Mouse (Mus musculus) 416B (cell line): Measurements from ENCODE around the gene Iqck.

Experiments
- DNase-seq: peaks from one replicate; pipeline ENCODE4 v3.0.0; 2011; ENCODE audit warnings: low read depth

Gene Iqck

DNA sequence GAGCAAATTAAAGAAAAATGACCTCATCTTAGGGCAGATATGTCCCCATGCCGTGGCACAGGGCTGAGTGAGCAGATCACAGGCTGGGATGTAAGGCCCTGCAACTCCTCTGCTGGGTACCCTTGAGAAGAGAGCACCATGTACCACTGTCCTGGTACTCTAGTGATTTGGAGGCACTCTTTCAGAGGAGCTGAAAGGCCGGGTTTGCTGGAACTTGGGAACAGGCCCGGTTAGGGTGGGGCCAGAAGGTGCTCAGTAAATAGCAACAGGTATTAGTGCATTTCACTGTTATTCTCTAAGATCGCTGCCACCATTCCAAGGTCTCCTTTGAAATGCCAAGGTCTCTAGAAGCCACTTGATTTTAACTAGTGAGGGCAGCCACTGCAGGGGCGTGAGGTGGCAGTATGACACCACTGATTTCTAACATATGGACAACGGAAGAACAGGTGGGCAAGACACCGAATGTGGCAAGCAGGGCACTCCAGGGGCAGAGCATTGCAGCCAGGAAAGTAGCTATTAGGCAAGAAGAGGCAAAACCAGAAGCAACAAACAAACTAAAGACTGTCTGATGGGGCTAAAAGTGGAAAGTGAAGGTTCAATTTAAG, 59.1 kb downstream of the Iqck start:
- no peak for DNase-seq

DNA sequence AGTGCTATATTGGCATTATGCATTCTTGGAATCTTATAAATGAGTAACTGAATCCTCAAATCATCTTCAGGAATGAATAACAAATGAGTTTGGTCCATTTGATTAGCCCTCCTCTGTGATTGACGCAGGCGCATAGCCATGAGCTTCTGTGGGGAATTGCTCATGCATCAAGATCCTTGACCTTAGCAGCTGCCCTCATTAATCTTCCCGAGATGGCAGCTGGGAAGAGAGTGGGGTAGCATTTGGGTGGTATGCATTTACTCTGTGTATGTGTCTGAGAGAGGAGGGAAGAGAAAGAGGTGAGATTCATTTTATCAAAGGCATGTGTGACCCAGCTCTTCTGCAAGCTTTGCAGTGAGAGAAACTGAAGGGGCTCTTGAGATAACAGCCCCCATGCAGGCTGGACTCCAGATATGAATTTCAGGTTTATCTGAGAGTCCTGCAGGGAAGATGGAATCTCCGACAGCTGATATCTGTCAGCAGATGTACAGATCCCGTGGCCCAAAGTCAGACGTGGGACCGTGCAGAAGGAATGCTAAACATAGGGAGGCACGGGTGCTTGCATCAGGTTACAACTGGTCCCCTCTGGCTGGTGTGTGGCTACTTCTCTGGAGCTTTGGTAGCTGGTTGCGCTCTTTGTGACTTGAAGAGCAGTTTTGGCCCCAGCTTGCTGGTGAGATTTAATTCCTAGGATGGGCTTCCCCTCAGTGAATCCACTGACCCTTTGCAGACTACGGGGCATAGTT, 63.9 kb downstream of the Iqck start:
- no peak for DNase-seq

DNA sequence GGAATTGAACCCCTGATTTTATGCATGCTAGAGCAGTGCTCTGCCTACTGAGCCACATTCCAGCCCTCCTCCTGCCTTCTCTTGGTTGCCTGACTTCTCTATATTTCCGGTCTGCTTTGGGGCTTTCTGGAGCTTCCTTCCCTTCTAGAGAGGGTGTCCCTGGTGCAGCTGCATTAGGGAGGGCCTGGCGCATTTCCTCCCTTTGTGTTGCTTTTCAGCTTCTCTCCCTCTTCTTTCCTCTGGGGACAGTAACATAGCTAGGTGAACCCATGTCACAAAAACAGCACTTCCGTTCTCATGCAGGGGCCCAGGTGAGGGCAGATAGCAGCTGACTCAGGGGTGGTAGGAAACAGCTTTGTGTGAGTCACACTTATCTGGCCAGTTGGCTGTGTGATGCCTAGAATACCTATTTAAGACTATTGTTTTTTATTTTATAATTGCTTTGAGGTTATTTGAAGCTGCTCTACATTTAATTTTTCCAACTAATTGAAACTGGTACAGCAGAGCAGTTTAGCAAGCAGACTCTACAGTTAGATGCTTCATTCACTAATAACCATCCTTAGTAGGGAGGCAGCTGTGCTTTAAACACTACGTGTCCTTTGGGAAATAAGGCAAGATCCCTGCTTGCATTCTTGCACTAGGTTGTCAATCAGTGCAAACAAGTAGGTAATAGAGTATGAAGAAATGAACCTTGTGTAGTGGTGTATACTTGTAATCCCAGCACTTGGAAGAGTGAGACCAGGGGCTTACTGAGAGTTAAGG, 67.1 kb downstream of the Iqck start:
- peak; percentile 47 for DNase-seq

DNA sequence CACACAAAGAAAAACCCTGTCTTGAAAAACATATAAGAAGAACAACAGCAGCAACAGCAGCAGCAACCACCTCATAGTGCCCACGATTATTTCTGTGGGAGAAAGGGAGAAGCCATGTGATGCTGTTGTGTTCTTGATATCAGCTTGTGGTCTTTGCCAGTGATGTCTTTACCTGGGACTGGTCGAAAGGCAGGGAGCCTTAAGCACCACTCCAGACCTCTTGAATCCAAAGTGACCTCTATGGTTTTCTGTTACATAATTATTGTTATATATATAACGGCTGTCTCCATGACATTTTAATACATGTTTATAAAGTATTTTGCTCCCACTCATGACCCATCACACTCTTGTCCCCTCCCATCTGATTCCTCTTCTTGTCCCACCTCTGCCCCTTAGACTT, 70.0 kb downstream of the Iqck start:
- no peak for DNase-seq

DNA sequence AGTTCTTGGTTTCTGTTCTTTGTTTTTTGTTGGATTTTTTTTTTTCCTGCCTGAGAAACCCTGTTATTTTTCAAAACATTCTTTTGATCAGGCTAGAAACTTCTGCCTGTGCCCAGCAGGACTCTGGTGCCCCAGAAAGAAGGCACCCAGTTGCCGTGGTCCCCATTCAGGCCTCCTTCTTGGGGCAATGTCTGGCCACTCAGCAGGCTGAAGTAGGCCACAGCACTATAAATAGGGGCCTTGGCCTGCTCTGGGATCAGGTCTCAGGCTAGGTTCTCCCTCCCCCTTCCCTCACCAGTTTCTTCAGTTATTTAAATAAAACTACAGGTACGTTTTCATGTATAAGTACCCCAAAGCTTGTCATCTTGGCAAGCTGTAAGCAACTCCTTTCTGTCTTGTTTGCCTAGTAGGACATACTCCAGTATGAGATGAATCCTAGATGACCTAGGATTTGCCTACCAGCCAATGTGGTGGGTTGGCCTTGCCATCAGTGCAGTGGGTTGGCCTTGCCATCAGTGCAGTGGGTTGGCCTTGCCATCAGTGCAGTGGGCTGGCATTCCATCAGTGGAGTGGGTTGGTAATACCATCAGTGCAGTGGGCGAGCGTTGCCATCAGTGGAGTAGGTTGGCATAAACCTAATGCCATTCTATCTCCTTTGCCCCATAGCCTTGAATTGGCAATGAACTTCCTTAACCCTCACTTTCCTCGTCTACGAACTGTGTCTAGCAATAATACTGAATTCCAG, 71.1 kb downstream of the Iqck start:
- no peak for DNase-seq

DNA sequence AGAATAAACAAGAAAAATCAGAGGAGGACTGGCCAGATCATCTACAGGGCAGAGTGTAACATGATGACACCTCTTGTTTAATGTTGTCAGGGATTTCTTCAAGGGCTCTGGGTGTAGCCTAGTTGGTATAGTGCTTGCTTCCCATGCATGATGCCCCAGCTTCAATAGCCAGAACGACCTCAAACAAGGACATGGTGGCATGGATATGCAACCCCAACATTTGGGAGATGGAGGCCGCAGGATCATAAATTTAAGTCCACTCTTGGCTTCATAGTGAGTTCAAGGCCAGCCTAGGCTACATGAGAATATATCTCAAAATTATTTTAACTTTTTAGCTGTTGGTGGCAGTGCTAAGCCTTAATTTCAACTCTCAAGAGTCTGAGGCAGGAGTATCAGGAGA, 71.7 kb downstream of the Iqck start:
- no peak for DNase-seq

DNA sequence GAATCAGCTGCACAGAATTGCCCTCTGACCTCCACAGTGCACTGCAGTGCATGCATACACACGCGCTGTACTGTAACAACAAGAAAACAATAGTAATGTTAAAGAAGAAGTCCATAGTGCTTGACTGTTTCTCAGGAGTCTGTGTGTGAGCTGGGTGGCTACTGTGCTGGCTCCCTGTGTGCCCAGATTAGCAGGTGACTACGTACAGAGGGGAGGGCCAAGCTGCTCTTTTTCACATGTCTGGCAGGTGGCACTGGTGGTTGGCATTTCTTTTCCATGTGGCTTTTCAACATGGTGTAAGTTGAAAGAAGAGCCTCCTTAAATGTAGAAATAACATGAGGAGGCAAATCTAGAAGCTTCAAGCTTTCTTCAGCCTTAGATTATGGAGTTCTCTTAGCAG, 72.8 kb downstream of the Iqck start:
- no peak for DNase-seq

DNA sequence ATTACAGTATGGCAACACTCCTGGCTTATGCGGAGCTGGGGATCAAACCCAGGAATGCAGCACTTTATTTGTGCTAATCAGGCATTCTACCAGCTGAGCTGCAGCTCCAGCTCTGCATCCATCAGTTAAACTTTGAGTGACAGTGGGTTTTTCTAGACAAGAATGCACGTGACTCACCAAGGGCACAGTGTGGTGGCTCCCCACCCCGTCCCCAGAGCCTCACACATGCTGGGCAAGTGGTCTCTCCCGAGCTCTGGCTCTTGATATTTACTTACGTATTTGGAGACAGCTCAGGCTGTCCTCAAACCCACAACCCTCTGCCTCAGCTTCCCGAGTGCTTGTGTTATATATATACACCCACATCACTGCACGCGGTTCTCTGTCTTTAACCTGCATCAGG, 73.4 kb downstream of the Iqck start:
- no peak for DNase-seq

DNA sequence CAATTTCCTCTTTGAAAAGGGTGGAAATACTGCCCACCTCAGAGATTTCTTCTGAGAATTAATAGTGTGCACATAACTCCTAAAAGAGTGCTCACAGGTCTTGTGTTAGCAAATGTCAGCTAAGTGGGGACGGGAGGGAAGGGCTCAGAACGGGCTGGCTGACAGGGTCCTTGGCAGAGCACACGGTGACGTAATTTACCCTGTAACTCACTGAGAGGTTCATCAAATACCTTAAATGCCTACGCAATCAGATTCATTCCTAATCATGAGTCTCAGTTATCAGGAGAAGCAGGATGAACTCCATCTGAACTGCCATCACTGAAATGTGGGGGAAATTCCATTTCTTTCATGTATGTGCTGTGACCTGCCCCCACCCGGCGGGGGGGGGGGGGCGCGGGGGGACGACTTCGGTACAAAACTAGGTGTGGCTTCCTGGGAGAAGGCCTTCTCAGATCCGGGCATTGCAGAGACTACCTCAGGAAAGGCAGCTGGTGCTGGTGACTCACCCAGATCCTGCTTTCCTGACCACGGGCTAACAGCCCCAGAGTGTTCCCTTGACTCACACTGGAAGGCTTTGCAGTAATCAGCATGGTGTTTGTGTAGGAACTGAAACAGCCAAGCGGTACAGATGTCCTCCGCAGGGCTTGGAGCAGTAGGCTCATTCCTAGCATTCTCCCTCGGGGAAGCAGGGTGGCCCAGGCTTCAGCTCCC, 74.2 kb downstream of the Iqck start:
- peak; percentile 82 for DNase-seq

DNA sequence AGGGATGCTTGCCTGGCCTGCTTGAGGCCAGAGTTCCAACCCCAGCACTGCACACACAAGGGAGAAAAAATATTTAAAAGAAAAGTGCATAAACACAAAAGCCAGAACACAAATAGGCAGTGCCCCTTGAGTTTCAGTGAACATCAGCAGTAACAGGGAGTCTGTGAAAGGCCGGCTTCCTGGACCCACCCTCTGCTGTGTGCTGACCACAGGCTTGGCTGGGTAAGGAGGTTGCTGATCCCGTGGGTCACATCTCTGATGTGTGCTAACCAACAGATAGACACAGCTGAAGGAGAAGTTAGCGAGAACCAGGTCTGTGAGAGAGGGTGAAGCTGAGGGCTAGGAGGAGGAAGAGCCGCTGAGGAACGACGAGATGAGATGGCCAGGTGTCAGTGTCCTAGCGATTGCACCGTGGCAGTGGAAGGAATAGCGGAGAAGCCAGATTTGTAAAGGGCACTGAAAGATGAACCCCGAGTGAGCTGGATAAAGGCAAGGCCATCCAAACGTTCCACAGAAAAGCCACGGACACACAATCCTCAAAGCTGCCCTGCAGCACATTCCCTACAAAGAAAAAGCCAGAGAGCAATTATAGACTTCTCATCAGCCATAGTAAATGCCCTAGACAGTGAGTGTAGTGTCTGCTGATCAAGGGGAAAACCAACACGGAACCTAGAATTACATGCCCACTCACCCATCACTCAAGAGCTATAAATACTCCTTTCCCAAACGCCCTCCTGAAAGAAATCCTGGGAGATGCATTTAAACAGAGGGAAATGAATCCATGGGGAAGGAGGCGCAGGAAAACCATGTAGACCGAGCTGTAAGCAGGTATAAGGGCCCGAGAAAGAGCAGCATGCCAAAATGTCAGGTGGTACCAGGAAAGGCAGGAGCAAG, 76.2 kb downstream of the Iqck start:
- DNase-seq: no peak

DNA sequence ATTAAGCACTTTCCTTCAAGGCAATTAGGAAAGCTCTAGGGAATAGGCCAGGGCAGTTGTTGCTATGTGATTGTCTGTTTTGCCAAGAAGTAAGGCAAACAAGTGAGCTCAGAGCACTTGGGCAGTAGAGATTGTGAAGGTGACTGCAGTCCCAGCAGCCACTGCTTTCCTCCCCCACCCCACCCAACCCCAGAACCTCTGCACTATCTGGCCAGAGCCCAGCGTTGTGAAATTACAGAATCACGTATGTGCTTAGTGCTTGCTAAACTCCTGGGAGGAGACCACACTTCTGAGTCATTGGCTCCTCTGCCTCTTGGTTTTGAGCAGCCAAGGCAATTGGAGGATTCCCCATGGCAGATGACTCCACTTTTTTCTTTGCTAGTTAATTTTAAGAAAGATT, 79.8 kb downstream of the Iqck start:
- peak; percentile 93 for DNase-seq

DNA sequence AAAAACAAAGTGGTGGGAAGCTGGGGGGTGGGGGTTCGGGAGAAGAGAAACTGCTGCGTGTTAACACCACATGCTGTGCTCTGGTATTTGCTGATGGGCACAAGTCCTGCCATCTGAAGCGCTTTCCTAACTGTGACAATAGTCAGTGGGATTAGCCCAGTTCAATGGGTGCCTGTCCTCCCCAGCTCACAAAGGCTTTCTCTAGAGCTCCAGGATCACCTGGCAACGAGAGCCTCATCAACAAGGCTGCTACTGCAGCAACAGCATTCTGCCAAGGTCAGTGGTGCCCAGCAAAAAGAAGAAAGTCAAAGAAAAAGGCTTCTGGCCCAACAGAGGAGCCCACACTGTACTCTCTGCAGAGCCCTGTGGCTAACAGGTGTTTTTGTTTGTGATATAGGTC, 81.3 kb downstream of the Iqck start:
- no peak for DNase-seq

DNA sequence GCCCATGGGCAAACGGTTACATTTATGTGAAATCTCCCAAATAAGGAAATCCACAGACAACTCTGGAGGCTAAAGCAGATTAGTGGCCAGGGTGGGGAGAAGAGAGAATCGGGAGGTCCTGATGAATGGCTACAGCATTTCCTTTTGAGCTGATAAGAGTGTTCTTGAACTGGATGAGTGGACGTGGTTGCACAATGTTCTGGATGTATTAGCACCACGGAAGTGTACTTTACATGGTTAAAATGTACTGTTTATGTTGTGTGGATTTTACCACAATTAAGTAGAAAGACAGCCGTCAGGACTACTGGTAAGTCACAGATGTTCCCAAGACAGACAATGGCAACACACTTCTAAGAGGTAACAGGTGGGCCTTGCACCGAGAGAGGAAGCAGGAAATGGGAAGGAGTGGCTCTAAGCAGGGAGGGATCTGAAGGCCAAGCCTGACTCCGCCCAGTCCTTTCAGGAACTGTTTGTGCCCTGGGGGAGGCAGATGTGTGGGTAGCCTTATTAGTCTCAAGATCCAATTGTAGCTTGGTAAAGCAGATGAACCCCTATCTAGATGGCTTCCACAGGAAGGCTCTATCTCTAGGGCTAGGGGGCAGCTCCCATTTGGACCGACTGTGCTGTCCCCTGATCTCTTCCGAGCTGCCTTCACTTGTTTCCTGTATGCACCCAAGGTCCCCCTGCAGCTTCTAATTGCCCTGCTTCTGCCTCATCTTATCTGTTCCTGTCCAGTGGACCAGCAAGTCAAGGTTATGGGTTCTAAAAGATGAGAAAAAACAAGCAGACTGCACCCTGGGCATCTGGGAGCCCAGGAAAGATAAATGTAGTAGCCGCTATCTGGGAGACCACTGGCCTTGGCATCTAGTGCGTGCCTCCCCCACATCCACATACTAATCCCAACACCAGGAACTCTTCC, 82.2 kb downstream of the Iqck start:
- peak; percentile 43 for DNase-seq

DNA sequence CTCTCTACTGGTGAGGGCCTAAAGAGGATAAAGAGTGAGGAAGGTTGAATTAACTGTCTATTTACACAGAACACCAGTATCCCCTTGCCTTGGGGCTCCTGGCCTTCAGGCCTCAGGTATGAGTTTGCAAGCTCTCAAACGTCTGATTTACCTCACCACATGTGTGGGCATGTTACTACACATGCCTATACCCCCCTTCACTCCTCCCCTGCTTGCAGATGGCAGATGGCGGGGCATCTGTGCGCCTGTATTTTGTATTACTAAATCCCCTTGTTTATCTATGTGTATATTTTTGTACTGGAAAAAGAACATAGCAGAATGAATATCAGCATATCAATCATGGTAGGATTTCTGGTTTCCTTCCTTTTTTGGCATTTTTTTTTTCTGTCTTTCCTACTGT, 86.7 kb downstream of the Iqck start:
- no peak for DNase-seq

DNA sequence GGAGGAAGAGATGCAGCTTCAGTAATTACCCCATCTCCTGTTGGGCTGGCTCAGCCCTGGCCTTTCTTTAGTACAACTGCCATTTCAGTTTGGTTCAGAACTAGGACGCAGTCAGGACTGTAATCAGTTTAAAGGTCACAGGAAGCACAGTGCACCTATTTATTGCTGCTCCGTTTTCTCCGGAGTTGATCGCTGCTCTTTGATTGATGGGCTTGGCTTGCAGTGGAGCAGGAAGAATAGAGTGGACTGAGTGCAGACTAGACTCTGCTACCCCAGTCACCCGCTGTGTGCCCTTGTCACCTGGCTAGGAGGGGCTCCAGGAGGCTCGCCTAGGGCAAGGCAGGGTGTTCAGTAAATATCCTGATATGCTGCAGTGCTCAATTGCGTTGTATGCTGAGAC, 87.6 kb downstream of the Iqck start:
- no peak for DNase-seq

DNA sequence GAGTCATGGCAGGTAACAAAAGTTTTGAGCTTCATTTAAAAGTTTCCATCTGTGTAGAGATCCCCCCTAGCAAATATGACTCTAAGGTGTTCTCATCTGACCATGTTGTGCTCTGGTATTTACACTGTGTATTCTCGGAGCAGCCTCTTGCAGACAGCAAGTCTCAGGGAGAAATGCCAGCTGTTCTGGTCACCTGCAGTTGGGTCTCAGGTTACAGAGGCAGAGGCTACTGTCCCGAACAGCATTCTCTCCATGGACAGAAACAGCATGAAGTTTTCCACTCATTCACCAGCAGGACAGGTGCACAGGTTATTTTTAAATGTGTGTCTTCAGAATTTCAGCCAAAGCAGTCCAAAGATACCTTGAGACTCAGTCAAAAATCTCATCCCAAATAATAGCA, 89.3 kb downstream of the Iqck start:
- DNase-seq: no peak

DNA sequence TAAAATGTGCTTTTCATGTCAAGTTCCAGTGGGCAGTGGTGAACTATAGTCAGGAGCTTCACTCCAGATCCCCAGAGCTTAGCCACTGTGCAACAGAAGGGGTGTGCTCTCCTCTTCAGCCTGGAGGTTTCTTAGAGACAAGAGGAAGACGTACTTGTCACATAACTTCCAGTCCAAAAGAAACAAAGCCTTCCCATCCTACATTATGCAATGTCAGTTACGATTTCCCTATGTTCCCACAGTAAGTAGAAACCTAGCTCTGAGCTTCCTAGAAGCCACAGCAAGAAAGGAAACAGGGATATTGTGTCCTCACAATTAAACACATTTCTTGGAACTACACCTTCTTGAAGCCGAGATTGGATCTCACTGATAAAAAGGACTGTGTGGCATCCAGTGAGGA, 91.7 kb downstream of the Iqck start:
- no peak for DNase-seq

DNA sequence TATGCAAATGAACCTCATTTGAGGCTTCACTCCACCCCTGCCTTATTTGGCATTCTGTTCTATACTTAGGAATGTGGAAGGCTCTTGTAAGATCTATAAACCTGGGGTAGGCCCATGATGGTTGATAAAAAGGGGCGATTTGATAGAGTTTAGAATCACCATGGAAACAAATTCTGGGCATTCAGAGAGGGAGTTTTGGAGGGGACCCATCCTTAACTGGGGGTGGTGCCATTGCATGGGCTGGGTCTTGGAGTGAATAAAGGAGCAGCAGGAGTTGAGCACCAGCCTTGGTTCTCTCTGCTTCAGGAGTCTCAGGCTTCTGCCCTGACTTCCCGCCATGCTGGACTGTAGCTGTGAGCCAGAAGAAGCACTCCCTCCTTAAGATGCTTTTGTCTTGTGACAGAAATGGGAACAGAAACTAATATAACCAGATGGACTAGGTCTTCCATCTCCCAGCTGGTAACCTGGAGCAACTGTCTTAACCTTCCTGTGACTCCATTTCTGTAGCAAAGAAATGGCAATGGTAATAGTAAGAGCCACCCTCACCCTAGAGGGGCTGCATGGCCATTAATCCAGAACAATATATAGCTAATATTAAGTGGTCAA, 93.2 kb downstream of the Iqck start:
- DNase-seq: no peak

DNA sequence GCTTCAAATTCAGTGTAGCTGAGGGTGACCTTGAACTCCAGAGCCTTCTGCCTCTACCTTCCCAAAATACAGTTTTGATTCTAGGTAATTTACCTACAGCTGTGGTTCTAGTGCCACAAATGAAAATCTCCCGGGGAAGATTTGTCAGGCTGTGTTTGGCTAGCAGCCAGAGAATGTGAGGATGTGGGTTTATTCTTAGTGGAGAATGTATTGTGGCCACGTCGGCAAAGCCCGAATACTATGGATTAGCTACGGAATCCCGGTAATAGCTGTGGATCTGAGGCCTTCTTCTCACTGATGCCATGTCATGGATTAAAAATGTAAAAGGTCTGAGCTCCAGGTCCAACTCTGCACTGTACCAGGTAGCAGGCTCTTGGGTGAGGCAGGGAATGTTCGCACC, 94.2 kb downstream of the Iqck start:
- DNase-seq: no peak
